Mouse (Mus musculus) left cerebral cortex, adult 2 months (tissue): ENCODE results near the gene Hdac4. TPM values are rescaled to one million over a fixed set of nuclear protein-coding genes. Genes with fewer than 3 reads are reported as not detected.

Experiments used
- DNase-seq, 2 experiments: peaks; one replicate each; pipeline ENCODE4 v3.0.0; 2021 to 2022; ENCODE audit warnings: low spot score in 2 of 2, mixed read lengths in 1 of 2; ENCODE audit errors: extremely low spot score in 1 of 2
- H3K27ac ChIP-seq: fragments of 200-600 bp; 2 replicates; pipeline ENCODE4 v1.8.1; 2022
- H3K4me3 ChIP-seq: fragments of 200-600 bp; 2 replicates; pipeline ENCODE4 v1.8.1; 2022
- CTCF ChIP-seq: fragments of 200-600 bp; IDR thresholded peaks from 2 replicates; pipeline ENCODE4 v1.8.1; 2022; ENCODE audit warnings: antibody characterized with exemption, mild to moderate bottlenecking, moderate library complexity
- intact Hi-C: fragments of 180-260 bp; cut with DNase I; formaldehyde crosslinking; loops from one replicate; pipeline ENCODE4 v1.15.1; 2025
- total RNA-seq, 2 experiments: library from RNA; stranded (reverse); gene quantifications; 2 replicates each; pipeline ENCODE4 v1.2.3; 2021

The Hdac4 gene
- total RNA-seq, 2 experiments from 2014 or later: 121 to 123 TPM

GRCm38 (mm10) chr1:92144868-92145534 is 50.5 kb downstream of the Hdac4 start:
- Histone ChIP-seq H3K27ac (peak overlapping the region; percentile 40; the same call in 1 of the 2 replicates), H3K4me3 (no peak overlapping the region)
- intact Hi-C loops: no loop called here
- no peak for TF ChIP-seq CTCF
- DNase-seq: no peak

- intact Hi-C loops: no loop called here
- Histone ChIP-seq H3K4me3 (no peak overlapping the region), H3K27ac (no peak overlapping the region; the same call in 1 of the 2 replicates)
- peak; percentile 26 to 47 for DNase-seq
- no peak for TF ChIP-seq CTCF
These were observed 52.1 kb downstream of the Hdac4 start for GRCm38 (mm10) chr1:92143331-92143895.

- Histone ChIP-seq H3K4me3 (no peak overlapping the region), H3K27ac (no peak overlapping the region; the same call in 1 of the 2 replicates)
- no peak for DNase-seq
- intact Hi-C loops: no loop called here
- TF ChIP-seq CTCF: no peak
These were observed 52.7 kb downstream of the Hdac4 start for GRCm38 (mm10) chr1:92142793-92143192.

- DNase-seq: no peak
- no peak for TF ChIP-seq CTCF
- no peak overlapping the region for H3K4me3 ChIP-seq
- no peak overlapping the region for H3K27ac ChIP-seq
- intact Hi-C loops: no loop called here
These were observed 56.5 kb downstream of the Hdac4 start for GRCm38 (mm10) chr1:92139001-92139400.

- Histone ChIP-seq H3K27ac (no peak overlapping the region; the same call in 1 of the 2 replicates), H3K4me3 (no peak overlapping the region)
- no peak for TF ChIP-seq CTCF
- intact Hi-C loops: no loop called here
- no peak for DNase-seq
These were observed 58.2 kb downstream of the Hdac4 start for GRCm38 (mm10) chr1:92137136-92137848.

- Histone ChIP-seq H3K27ac (no peak overlapping the region), H3K4me3 (no peak overlapping the region)
- TF ChIP-seq CTCF: no peak
- DNase-seq: no peak
- intact Hi-C loops: no loop called here
These were observed 59.1 kb downstream of the Hdac4 start for GRCm38 (mm10) chr1:92136362-92136761.

- no peak overlapping the region for H3K27ac ChIP-seq
- intact Hi-C loops: no loop called here
- no peak for TF ChIP-seq CTCF
- H3K4me3 ChIP-seq: no peak overlapping the region
- DNase-seq: no peak
These were observed 63.3 kb downstream of the Hdac4 start for GRCm38 (mm10) chr1:92132181-92132580.

GRCm38 (mm10) chr1:92130470-92131100 is 64.9 kb downstream of the Hdac4 start:
- H3K4me3 ChIP-seq: no peak overlapping the region
- no peak; the same call in 1 of the 2 replicates for TF ChIP-seq CTCF
- H3K27ac ChIP-seq: 0 out of 2 replicates have a peak overlapping the region, but pooled peaks have one; percentile 6
- DNase-seq: peak; percentile 37 to 64
- intact Hi-C loops: no loop called here

GRCm38 (mm10) chr1:92129751-92130150 is 65.7 kb downstream of the Hdac4 start:
- H3K4me3 ChIP-seq: no peak overlapping the region
- 0 out of 2 replicates have a peak overlapping the region, but pooled peaks have one; percentile 6 for H3K27ac ChIP-seq
- DNase-seq: no peak
- TF ChIP-seq CTCF: no peak
- intact Hi-C loops: no loop called here

GRCm38 (mm10) chr1:92127785-92128184 is 67.7 kb downstream of the Hdac4 start:
- no peak overlapping the region for H3K4me3 ChIP-seq
- no peak overlapping the region for H3K27ac ChIP-seq
- no peak for DNase-seq
- TF ChIP-seq CTCF: no peak
- intact Hi-C loops: no loop called here

GRCm38 (mm10) chr1:92127366-92127765 is 68.1 kb downstream of the Hdac4 start:
- DNase-seq: no peak
- no peak overlapping the region for H3K4me3 ChIP-seq
- H3K27ac ChIP-seq: no peak overlapping the region
- intact Hi-C loops: no loop called here
- TF ChIP-seq CTCF: no peak
